Mouse (Mus musculus) limb, embryonic 11.5 days (tissue): ENCODE results near the gene Fam214a. TPM values are rescaled to one million over a fixed set of nuclear protein-coding genes. Genes with fewer than 3 reads are reported as not detected.

Source experiments
- ATAC-seq: fragments of 200-750 bp; cut with Nextera tagmentation; 2 replicates; pipeline ENCODE4 v1.8.0; 2017; ENCODE audit warnings: low read depth; ENCODE audit not compliant: insufficient number of reproducible peaks, low FRiP score, low TSS enrichment
- DNase-seq: peaks from one replicate; pipeline ENCODE4 v3.0.0-alpha.2; 2015; ENCODE audit warnings: low spot score
- H3K27ac ChIP-seq: fragments of 300-500 bp; sonication (generic); replicated peaks from 2 replicates; pipeline ENCODE4 v1.5.1; 2014; ENCODE audit warnings: low read depth, mild to moderate bottlenecking, low read length
- H3K27me3 ChIP-seq: fragments of 300-500 bp; sonication (generic); 2 replicates; pipeline ENCODE4 v1.6.1; 2014; ENCODE audit warnings: mild to moderate bottlenecking, low read length, mixed read lengths; ENCODE audit not compliant: control insufficient read depth, insufficient read depth
- H3K36me3 ChIP-seq: fragments of 300-500 bp; sonication (generic); 2 replicates; pipeline ENCODE4 v1.6.1; 2014; ENCODE audit warnings: mild to moderate bottlenecking, low read length, moderate library complexity, mixed read lengths; ENCODE audit not compliant: control insufficient read depth, insufficient read depth
- H3K4me1 ChIP-seq: fragments of 300-500 bp; sonication (generic); 2 replicates; pipeline ENCODE4 v1.6.1; 2014; ENCODE audit warnings: low read length, mixed read lengths; ENCODE audit not compliant: control insufficient read depth, insufficient read depth
- H3K4me2 ChIP-seq: fragments of 300-500 bp; sonication (generic); 2 replicates; pipeline ENCODE4 v1.6.1; 2014; ENCODE audit warnings: low read depth, mild to moderate bottlenecking, moderate library complexity; ENCODE audit not compliant: severe bottlenecking
- H3K4me3 ChIP-seq: fragments of 300-500 bp; sonication (generic); 2 replicates; pipeline ENCODE4 v1.5.1; 2014; ENCODE audit warnings: low read depth, low read length
- H3K9ac ChIP-seq: fragments of 300-500 bp; sonication (generic); 2 replicates; pipeline ENCODE4 v1.6.1; 2014; ENCODE audit warnings: mild to moderate bottlenecking, low read length
- H3K9me3 ChIP-seq: fragments of 300-500 bp; sonication (generic); 2 replicates; pipeline ENCODE4 v1.6.1; 2016; ENCODE audit warnings: low read length; ENCODE audit not compliant: control insufficient read depth
- WGBS: fragments of 180-500 bp; shearing (Covaris S2); extraction: QIAGEN DNeasy Blood & Tissue Kit; methylation state at CpG from one replicate; pipeline ENCODE4 v1.1.7; 2014; 5-methylcytosine and 5-hydroxymethylcytosine counted together
- polyA plus RNA-seq: library from polyadenylated mRNA; unstranded; fragments of >200 nt; fragmentation: Nextera tagmentation; extraction: Ambion mirVana; gene quantifications from 2 replicates; pipeline ENCODE4 v1.2.1, GENCODE M21; 2014

Fam214a gene
- polyA plus RNA-seq, 1 experiment from 2014 or later, result 7.6 TPM

DNA sequence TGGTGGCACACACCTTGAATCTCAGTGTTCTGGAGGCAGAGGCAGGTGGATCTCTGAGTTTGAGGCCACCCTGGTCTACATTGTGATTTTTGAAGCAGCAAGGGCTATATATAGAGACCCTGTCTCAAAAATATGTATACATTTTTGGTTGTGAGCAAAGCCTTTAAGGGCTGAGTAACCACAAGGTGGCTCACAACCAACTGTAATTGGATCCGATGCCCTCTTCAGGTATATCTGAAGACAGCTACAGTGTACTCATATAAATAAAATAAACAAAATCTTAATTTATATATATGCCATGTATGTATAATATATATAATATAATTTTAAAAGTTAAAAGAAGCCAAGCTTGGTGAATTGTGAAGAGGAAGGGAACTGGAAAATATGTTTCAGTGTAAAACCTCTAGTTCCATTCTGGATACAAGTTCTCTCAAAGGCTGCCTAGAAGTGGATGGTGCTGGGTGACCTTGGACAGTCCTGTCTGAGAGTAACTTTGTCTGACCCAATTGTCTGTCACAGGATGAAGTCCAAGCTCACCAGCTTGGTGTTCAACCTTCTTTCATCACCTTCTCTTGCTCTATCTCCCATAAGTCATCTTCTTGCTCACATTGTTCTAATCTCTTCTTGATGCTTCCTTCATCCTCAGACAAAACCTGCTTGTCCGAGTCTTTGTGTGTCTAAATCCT, 89.3 kb downstream of the Fam214a start:
- peaks cover 3% of the 10 kb centered on the region; the same call in 1 of the 2 replicates for H3K4me1 ChIP-seq
- no peak overlapping the region for H3K4me3 ChIP-seq
- ATAC-seq (no peak), DNase-seq (peak; percentile 6)
- H3K9me3 ChIP-seq, result no peaks in the 10 kb centered on the region
- H3K27ac ChIP-seq, result no peak overlapping the region
- WGBS, result 89% methylated on average over 2 of the region's 2 CpGs
- no peaks in the 10 kb centered on the region for H3K27me3 ChIP-seq
- 0 out of 2 replicates have a peak, but pooled peaks cover 2% of the 10 kb centered on the region for H3K36me3 ChIP-seq
- H3K9ac ChIP-seq, result no peak overlapping the region
- H3K4me2 ChIP-seq, result no peak overlapping the region

DNA sequence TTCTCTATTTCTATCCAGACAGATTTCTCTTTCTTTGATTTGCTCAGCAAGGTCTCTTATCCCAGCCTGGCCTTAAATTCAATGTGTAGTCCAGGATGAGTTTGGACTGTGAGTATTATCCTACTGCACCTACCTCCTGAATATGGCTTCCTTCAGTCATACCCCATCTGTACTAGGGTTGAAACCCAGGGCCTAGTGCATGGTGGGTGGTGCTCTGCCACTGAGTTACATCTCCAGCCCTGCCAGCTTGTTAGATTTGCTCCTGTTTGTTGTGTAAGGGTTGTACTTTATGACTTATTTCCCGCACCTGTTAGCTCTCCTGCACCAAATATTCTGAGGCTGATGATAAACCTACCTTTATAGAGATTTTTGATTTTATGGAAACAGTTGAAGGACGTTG, 90.5 kb downstream of the Fam214a start:
- Histone ChIP-seq H3K36me3 (0 out of 2 replicates have a peak, but pooled peaks cover 2% of the 10 kb centered on the region), H3K9me3 (no peaks in the 10 kb centered on the region), H3K4me2 (no peak overlapping the region), H3K27me3 (no peaks in the 10 kb centered on the region), H3K9ac (no peak overlapping the region), H3K4me3 (no peak overlapping the region), H3K27ac (no peak overlapping the region), H3K4me1 (peaks cover 3% of the 10 kb centered on the region; the same call in 1 of the 2 replicates)
- WGBS, result 89% methylated on average over 2 of the region's 2 CpGs
- DNase-seq (peak; percentile 13), ATAC-seq (no peak)

DNA sequence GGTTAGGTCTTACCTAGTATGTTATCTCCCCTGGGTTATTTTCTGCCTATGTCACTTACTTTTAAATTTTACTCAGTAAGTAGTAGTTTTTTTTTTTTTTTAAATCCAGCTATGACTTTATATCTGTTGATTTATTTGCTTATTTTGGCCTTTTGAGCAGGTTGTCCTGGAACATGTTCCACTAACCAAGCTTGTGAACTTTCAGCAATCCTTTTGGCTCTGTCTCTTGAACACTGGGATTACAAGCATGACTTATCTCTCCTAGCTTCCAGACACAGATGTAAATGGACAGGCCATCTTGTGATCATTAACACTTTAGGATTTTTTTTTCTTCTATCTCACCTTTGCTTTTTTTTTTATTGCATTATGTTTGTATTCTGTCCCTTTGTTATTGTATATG, 94.4 kb downstream of the Fam214a start:
- Histone ChIP-seq H3K9me3 (no peaks in the 10 kb centered on the region), H3K4me1 (no peaks in the 10 kb centered on the region), H3K36me3 (no peaks in the 10 kb centered on the region), H3K27me3 (no peaks in the 10 kb centered on the region), H3K4me3 (no peak overlapping the region), H3K27ac (no peak overlapping the region), H3K4me2 (no peak overlapping the region), H3K9ac (no peak overlapping the region)
- no peak for DNase-seq
- no peak for ATAC-seq

DNA sequence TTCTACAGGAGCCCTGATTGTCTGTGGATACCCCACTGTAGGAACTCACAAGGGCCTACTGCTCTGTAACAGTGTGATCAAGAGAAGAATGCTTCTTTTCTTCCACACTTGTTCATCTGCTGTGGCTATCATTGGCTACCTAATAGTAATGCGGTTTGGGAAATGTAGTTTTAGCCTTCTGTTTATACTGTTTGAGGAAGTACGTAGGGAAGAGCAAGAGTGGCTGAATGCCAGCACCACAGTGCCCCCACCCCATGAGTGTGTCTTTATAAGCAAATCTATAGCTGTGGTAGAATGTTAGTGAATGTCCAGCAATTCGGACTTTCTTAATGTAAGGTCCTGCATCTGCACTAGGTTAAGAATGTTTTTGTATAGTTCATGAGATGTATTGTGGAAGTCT, 96.4 kb downstream of the Fam214a start:
- no peak overlapping the region for H3K4me3 ChIP-seq
- no peaks in the 10 kb centered on the region for H3K9me3 ChIP-seq
- no peaks in the 10 kb centered on the region for H3K4me1 ChIP-seq
- H3K4me2 ChIP-seq, result no peak overlapping the region
- DNase-seq, result no peak
- WGBS, result 82% methylated on average over 3 of the region's 3 CpGs
- no peak overlapping the region for H3K9ac ChIP-seq
- ATAC-seq, result no peak
- no peak overlapping the region for H3K27ac ChIP-seq
- no peaks in the 10 kb centered on the region for H3K36me3 ChIP-seq
- no peaks in the 10 kb centered on the region for H3K27me3 ChIP-seq

DNA sequence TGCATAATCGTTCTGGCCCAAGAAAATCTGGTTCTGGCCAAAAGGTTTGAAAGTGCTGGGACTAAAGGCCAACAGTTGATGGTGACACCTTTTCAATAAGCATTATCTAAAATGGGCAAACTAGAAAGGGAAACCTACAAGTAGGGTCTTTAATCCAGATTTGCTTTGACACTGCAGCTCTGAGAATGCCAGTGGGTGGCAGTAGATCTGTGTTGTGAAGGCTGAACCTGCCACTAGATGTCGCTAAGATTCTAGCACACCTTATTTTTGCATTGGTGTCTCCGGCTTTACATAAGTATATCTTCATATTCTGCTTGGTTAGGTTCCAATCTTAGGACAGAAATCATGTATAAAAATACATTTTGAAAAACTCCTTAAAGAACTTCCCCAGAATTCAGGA, 97.3 kb downstream of the Fam214a start:
- Histone ChIP-seq H3K9ac (no peak overlapping the region), H3K4me2 (no peak overlapping the region), H3K27me3 (no peaks in the 10 kb centered on the region), H3K4me3 (no peak overlapping the region), H3K27ac (no peak overlapping the region), H3K9me3 (no peaks in the 10 kb centered on the region), H3K36me3 (no peaks in the 10 kb centered on the region), H3K4me1 (no peaks in the 10 kb centered on the region)
- ATAC-seq (no peak), DNase-seq (peak; percentile 66)
- 42% methylated on average over 3 of the region's 3 CpGs for WGBS

DNA sequence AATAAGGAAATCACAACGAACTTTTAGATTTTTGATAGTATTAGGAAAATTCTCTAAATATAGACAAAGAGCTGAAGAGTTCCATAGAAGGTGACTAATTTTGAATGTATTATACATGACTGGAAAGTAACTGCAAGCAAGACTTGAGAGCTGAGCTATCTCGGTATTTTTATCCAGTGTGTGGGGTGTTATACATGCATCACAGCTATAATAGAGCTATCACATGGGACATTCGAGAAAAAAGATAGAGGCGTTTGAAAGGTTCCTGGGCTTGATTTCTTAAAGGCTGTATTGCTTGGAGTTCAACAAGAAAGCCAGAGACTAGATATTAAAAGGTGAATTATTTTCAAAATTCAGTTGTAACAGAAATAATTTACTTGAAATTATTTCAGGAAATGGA, 99.2 kb downstream of the Fam214a start:
- Histone ChIP-seq H3K9me3 (no peaks in the 10 kb centered on the region), H3K9ac (no peak overlapping the region), H3K4me1 (no peaks in the 10 kb centered on the region), H3K4me2 (no peak overlapping the region), H3K36me3 (no peaks in the 10 kb centered on the region; the same call in 1 of the 2 replicates), H3K27ac (no peak overlapping the region), H3K27me3 (no peaks in the 10 kb centered on the region), H3K4me3 (no peak overlapping the region)
- WGBS, result 95% methylated on average over 4 of the region's 4 CpGs
- DNase-seq, result no peak
- no peak for ATAC-seq

DNA sequence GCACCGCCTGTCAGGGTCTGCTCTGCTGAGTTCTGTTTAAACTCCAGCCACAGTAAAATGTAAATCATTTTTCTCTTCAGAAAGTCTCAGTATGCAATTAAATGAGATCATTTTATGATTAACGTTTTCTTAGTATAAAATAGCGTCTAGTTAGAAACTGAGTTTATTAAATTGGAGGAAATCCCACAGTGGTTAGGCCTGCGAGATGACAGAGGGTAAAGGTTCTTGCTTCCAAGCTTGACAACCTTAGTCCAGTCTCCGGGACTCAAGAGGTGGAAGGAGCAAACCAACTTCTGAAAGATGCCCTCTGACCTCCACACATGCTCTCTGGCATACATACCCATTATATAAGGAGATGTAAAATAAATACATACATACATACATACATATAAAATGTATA, 102.4 kb downstream of the Fam214a start:
- Histone ChIP-seq H3K27me3 (no peaks in the 10 kb centered on the region), H3K27ac (no peak overlapping the region), H3K9me3 (no peaks in the 10 kb centered on the region), H3K4me3 (no peak overlapping the region), H3K36me3 (no peaks in the 10 kb centered on the region; the same call in 1 of the 2 replicates), H3K9ac (no peak overlapping the region), H3K4me1 (no peaks in the 10 kb centered on the region), H3K4me2 (no peak overlapping the region)
- DNase-seq, result no peak
- 92% methylated on average over 5 of the region's 5 CpGs for WGBS
- ATAC-seq, result no peak

DNA sequence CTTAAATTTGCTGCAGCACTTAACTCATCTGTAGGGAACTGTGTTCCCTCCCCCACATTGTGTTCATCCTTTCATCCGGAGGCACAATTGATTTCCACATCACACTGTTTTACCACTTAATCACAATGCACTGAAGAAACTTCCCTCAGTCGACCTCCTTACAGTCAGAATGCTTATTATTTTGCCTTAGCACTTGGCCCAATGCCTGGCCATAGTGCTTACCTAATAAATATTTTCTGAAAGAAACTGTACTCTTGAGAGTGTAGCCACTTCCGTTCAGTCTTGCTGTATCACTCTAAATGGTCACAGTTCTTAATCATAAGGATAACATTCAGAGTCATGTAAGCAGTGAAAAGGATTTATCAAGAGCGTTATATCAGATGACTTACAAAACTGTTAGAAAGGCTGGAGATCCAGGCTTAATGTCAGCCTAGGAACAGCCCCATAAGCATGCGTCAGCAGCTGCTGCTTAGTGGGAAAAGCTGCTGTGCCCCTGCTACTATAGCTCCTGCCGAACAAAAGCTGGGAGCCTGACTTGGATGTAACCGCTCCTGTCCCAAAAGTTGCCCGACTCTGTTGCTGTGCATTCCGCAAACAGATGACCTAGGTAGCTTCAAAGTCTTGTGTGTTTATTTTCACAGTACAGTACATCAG, 112.1 kb downstream of the Fam214a start:
- Histone ChIP-seq H3K27me3 (no peaks in the 10 kb centered on the region), H3K4me2 (no peak overlapping the region), H3K9me3 (no peaks in the 10 kb centered on the region), H3K27ac (no peak overlapping the region), H3K4me3 (no peak overlapping the region), H3K36me3 (no peaks in the 10 kb centered on the region), H3K4me1 (no peaks in the 10 kb centered on the region), H3K9ac (no peak overlapping the region)
- ATAC-seq (no peak), DNase-seq (no peak)
- 80% methylated on average over 9 of the region's 9 CpGs for WGBS
